ENCODE assay signal across 10 mouse cellular contexts in the genomic region with DNA sequence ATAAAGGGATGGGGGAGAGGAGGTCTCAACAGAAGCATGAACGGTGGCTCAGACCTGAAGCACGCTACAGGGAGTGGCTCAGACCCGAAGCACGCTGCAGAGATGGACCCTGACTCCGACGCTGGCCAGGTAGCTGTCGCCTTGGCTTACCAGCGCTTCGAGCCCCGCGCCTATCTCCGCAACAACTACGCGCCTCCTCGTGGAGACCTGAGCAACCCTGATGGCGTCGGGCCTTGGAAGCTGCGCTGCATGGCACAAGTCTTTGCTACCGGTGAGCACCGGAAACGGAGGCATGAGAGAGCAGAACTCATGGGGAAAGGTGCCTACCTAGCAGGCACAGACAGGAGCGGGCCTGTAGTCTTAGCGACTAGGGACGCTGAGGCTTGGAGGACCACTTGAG. TPM values are rescaled to one million over a fixed set of nuclear protein-coding genes. Genes with fewer than 3 reads are reported as not detected.
DNase-seq lines count a peak whose midpoint lies in the region; ATAC-seq and TF ChIP-seq lines count a peak whose summit lies in the region.
"Had no signal": no experiment of that assay in that cellular context is flagged by ENCODE, and none has a peak within 500 bp of the region (broad histone marks: within the 10 kb centered on the region; RNA-seq: fewer than 3 reads in every experiment).

No protein-coding gene starts in this region.

- TF ChIP-seq EP300 in heart, adult 2 months (IDR thresholded peaks at IDR 0.05; ENCODE audit: insufficient read depth, low read depth, low read length): 0 out of 2 replicates have a peak, but pooled peaks have one; percentile 4

- intact Hi-C loops in heart, adult 2 months (cut with DNase I): no loop called here
- intact Hi-C loops in heart, postnatal 25 days (cut with DNase I): no loop called here

- 0 out of 2 replicates have a peak overlapping the region, but pooled peaks have one; percentile 16 for H3K4me2 ChIP-seq in embryonic facial prominence, embryonic 11.5 days (ENCODE audit: low read depth, low read length)
- H3K4me2 ChIP-seq in limb, embryonic 11.5 days (ENCODE audit: low read depth, severe bottlenecking): peak overlapping the region; percentile 29; the same call in 1 of the 2 replicates

- no peaks in the 10 kb centered on the region for H3K79me2 ChIP-seq in heart, adult 2 months (replicated peaks; ENCODE audit: control insufficient read depth, insufficient read depth, low read length)

- DNase-seq in heart, adult 2 months: no peak
- no peak for DNase-seq in heart, postnatal 25 days (ENCODE audit: low spot score)
- DNase-seq in embryonic facial prominence, embryonic 11.5 days (ENCODE audit: low spot score): peak; percentile 10
- DNase-seq in limb, embryonic 11.5 days (ENCODE audit: low spot score): peak; percentile 32
- DNase-seq in adrenal gland, postnatal 4 days (ENCODE audit: low spot score in 2 of 2): no peak
- no peak for DNase-seq in urinary bladder, postnatal 4 days (ENCODE audit: low spot score in 2 of 2)
- no peak for DNase-seq in layer of hippocampus, adult 11-12 months (ENCODE audit: low spot score)

- H3K27ac ChIP-seq in heart, adult 2 months: no peak overlapping the region
- H3K27ac ChIP-seq in embryonic facial prominence, embryonic 11.5 days (replicated peaks; ENCODE audit: low read depth, low read length): no peak overlapping the region
- H3K27ac ChIP-seq in limb, embryonic 11.5 days (replicated peaks; ENCODE audit: low read depth, low read length): no peak overlapping the region

- H3K4me3 ChIP-seq in heart, adult 2 months: no peak overlapping the region
- peak overlapping the region; percentile 62 for H3K4me3 ChIP-seq in E14TG2a.4 (replicated peaks; ENCODE audit: low read length)
- no peak overlapping the region for H3K4me3 ChIP-seq in embryonic facial prominence, embryonic 11.5 days (ENCODE audit: low read depth, low read length)
- H3K4me3 ChIP-seq in limb, embryonic 11.5 days (ENCODE audit: low read depth, low read length): peak overlapping the region; percentile 12

- no peaks in the 10 kb centered on the region for H3K9me3 ChIP-seq in E14TG2a.4 (ENCODE audit: low read length)
- H3K9me3 ChIP-seq in embryonic facial prominence, embryonic 11.5 days (replicated peaks; ENCODE audit: control insufficient read depth, low read length): no peaks in the 10 kb centered on the region
- no peaks in the 10 kb centered on the region for H3K9me3 ChIP-seq in limb, embryonic 11.5 days (ENCODE audit: control insufficient read depth, low read length)

- TF ChIP-seq POLR2A in heart, adult 2 months (IDR thresholded peaks at IDR 0.05; ENCODE audit: insufficient read depth, low read depth, low read length): peak; percentile 50; the same call in 1 of the 2 replicates

- H3K4me1 ChIP-seq in heart, adult 2 months (ENCODE audit: control insufficient read depth, insufficient read depth, low read length): no peaks in the 10 kb centered on the region
- peaks cover 72% of the 10 kb centered on the region for H3K4me1 ChIP-seq in E14TG2a.4 (replicated peaks; ENCODE audit: low read depth, low read length)
- H3K4me1 ChIP-seq in embryonic facial prominence, embryonic 11.5 days (ENCODE audit: control insufficient read depth, insufficient read depth, low read length): no peaks in the 10 kb centered on the region; the same call in 1 of the 2 replicates
- no peaks in the 10 kb centered on the region for H3K4me1 ChIP-seq in limb, embryonic 11.5 days (ENCODE audit: control insufficient read depth, insufficient read depth, low read length)

- ATAC-seq in embryonic facial prominence, embryonic 11.5 days (replicated peaks; ENCODE audit: insufficient number of reproducible peaks, low FRiP score, low TSS enrichment, low read depth): no peak
- no peak for ATAC-seq in limb, embryonic 11.5 days (ENCODE audit: insufficient number of reproducible peaks, low FRiP score, low TSS enrichment, low read depth)

- WGBS in heart, adult 2 months: 20% methylated on average over 24 of the region's 24 CpGs
- 13% methylated on average over 24 of the region's 24 CpGs for WGBS in embryonic facial prominence, embryonic 11.5 days
- 16% methylated on average over 24 of the region's 24 CpGs for WGBS in limb, embryonic 11.5 days

- no peak for TF ChIP-seq CTCF in heart, adult 2 months (IDR thresholded peaks at IDR 0.05)
- no peak for TF ChIP-seq CTCF in E14TG2a.4 (conservative IDR thresholded peaks at IDR 0.05; ENCODE audit: low read length)

- no peaks in the 10 kb centered on the region; the same call in 1 of the 2 replicates for H3K27me3 ChIP-seq in heart, adult 2 months (ENCODE audit: control insufficient read depth, insufficient read depth, low read length)
- H3K27me3 ChIP-seq in E14TG2a.4 (ENCODE audit: insufficient read depth, low read length): peaks cover 74% of the 10 kb centered on the region
- H3K27me3 ChIP-seq in embryonic facial prominence, embryonic 11.5 days (ENCODE audit: control insufficient read depth, insufficient read depth, low read length): peaks cover 33% of the 10 kb centered on the region
- H3K27me3 ChIP-seq in limb, embryonic 11.5 days (ENCODE audit: control insufficient read depth, insufficient read depth, low read length): peaks cover 49% of the 10 kb centered on the region

- no peaks in the 10 kb centered on the region for H3K36me3 ChIP-seq in heart, adult 2 months (ENCODE audit: control insufficient read depth, insufficient read depth, low read length)
- H3K36me3 ChIP-seq in E14TG2a.4 (ENCODE audit: insufficient read depth, low read length): no peaks in the 10 kb centered on the region
- H3K36me3 ChIP-seq in embryonic facial prominence, embryonic 11.5 days (replicated peaks; ENCODE audit: control insufficient read depth, insufficient read depth, low read depth, low read length): no peaks in the 10 kb centered on the region
- H3K36me3 ChIP-seq in limb, embryonic 11.5 days (ENCODE audit: control insufficient read depth, insufficient read depth, low read length): no peaks in the 10 kb centered on the region

- no peak overlapping the region for H3K9ac ChIP-seq in heart, adult 2 months (ENCODE audit: low read depth, low read length)
- H3K9ac ChIP-seq in embryonic facial prominence, embryonic 11.5 days (replicated peaks; ENCODE audit: low read length): no peak overlapping the region; the same call in 1 of the 2 replicates
- H3K9ac ChIP-seq in limb, embryonic 11.5 days (ENCODE audit: low read length): no peak overlapping the region

RNA-seq across cellular contexts. Expression of a gene that starts 0.3 kb away (rescaled TPM):
- 1 to 10 TPM in 1 of 2 experiments, under 1 TPM in 1; 0.91 to 1.5 TPM for total RNA-seq in heart, adult 2 months (2021)
- polyA plus RNA-seq in heart, adult 2 months (2012; rRNA removed): 1.6 and 2.6 TPM in 2 replicates
- total RNA-seq in heart, postnatal 25 days (2021): 1 to 10 TPM; 1.3 to 1.7 TPM
- polyA plus RNA-seq in embryonic facial prominence, embryonic 11.5 days (2014; fragmentation: Nextera tagmentation; extraction: Ambion mirVana): 0.18 and 0.24 TPM in 2 replicates
- 0.13 and 0.17 TPM in 2 replicates for polyA plus RNA-seq in limb, embryonic 11.5 days (2014; fragmentation: Nextera tagmentation; extraction: Ambion mirVana)
- 100 to 1,000 TPM; 686 to 903 TPM for total RNA-seq in adrenal gland, postnatal 4 days (2021)
- total RNA-seq: monocyte, adult 5-6 weeks had no signal
- polyA plus RNA-seq: small intestine, adult 2 months had no signal

RNA-seq across cellular contexts. Expression of a gene that starts 3.0 kb away (rescaled TPM):
- total RNA-seq in heart, adult 2 months (2021): 1,000 to 10,000 TPM; 1,095 to 3,136 TPM
- 1,250 and 1,827 TPM in 2 replicates for polyA plus RNA-seq in heart, adult 2 months (2012; rRNA removed)
- 1,000 to 10,000 TPM; 1,084 to 2,520 TPM for total RNA-seq in heart, postnatal 25 days (2021)
- polyA plus RNA-seq in embryonic facial prominence, embryonic 11.5 days (2014; fragmentation: Nextera tagmentation; extraction: Ambion mirVana): 0.29 and 0.46 TPM in 2 replicates
- 0.41 and 0.53 TPM in 2 replicates for polyA plus RNA-seq in limb, embryonic 11.5 days (2014; fragmentation: Nextera tagmentation; extraction: Ambion mirVana)
- total RNA-seq in adrenal gland, postnatal 4 days (2021): 10 to 100 TPM in 1 of 2 experiments, 1 to 10 TPM in 1; 8.6 to 16.7 TPM
- total RNA-seq: monocyte, adult 5-6 weeks had no signal

RNA-seq across cellular contexts. Expression of a gene that starts 13.7 kb away (rescaled TPM):
- total RNA-seq in heart, adult 2 months (2021): 1 to 10 TPM; 7.7 to 8.5 TPM
- polyA plus RNA-seq in heart, adult 2 months (2012; rRNA removed): 18.8 and 21.1 TPM in 2 replicates
- 1 to 10 TPM; 8.4 to 9.3 TPM for total RNA-seq in heart, postnatal 25 days (2021)
- 6.0 and 6.5 TPM in 2 replicates for polyA plus RNA-seq in embryonic facial prominence, embryonic 11.5 days (2014; fragmentation: Nextera tagmentation; extraction: Ambion mirVana)
- 6.3 and 9.5 TPM in 2 replicates for polyA plus RNA-seq in limb, embryonic 11.5 days (2014; fragmentation: Nextera tagmentation; extraction: Ambion mirVana)
- 10 to 100 TPM in 1 of 2 experiments, 1 to 10 TPM in 1; 9.7 to 11.0 TPM for total RNA-seq in adrenal gland, postnatal 4 days (2021)

RNA-seq across cellular contexts. Expression of a gene that starts 25.7 kb away (rescaled TPM):
- 1 to 10 TPM; 6.6 to 6.9 TPM for total RNA-seq in heart, adult 2 months (2021)
- polyA plus RNA-seq in heart, adult 2 months (2012; rRNA removed): 8.4 and 9.2 TPM in 2 replicates
- 1 to 10 TPM; 7.7 to 9.2 TPM for total RNA-seq in heart, postnatal 25 days (2021)
- polyA plus RNA-seq in embryonic facial prominence, embryonic 11.5 days (2014; fragmentation: Nextera tagmentation; extraction: Ambion mirVana): 26.5 and 30.8 TPM in 2 replicates
- 29.6 and 30.5 TPM in 2 replicates for polyA plus RNA-seq in limb, embryonic 11.5 days (2014; fragmentation: Nextera tagmentation; extraction: Ambion mirVana)
- 10 to 100 TPM; 10.8 to 19.4 TPM for total RNA-seq in adrenal gland, postnatal 4 days (2021)

RNA-seq across cellular contexts. Expression of a gene that starts 28.4 kb away (rescaled TPM):
- 10 to 100 TPM; 19.0 to 24.3 TPM for total RNA-seq in heart, adult 2 months (2021)
- 58.3 and 62.3 TPM in 2 replicates for polyA plus RNA-seq in heart, adult 2 months (2012; rRNA removed)
- 10 to 100 TPM; 19.7 to 24.9 TPM for total RNA-seq in heart, postnatal 25 days (2021)
- polyA plus RNA-seq in embryonic facial prominence, embryonic 11.5 days (2014; fragmentation: Nextera tagmentation; extraction: Ambion mirVana): 31.1 and 33.8 TPM in 2 replicates
- 37.7 and 38.3 TPM in 2 replicates for polyA plus RNA-seq in limb, embryonic 11.5 days (2014; fragmentation: Nextera tagmentation; extraction: Ambion mirVana)
- total RNA-seq in adrenal gland, postnatal 4 days (2021): 10 to 100 TPM; 30.3 to 30.9 TPM

Comparison
In these comparisons a context has a peak if more than half of its experiments do, and no peak if none do; other contexts are left out.
1. DNase-seq: peak in embryonic facial prominence, embryonic 11.5 days (single experiment) and limb, embryonic 11.5 days (single experiment); none in heart, adult 2 months (0 of 2), heart, postnatal 25 days (single experiment), adrenal gland, postnatal 4 days (0 of 2), urinary bladder, postnatal 4 days (0 of 2) and layer of hippocampus, adult 11-12 months (single experiment).
2. H3K4me3 ChIP-seq: peak in E14TG2a.4 (single experiment) and limb, embryonic 11.5 days (single experiment); none in heart, adult 2 months (single experiment) and embryonic facial prominence, embryonic 11.5 days (single experiment).
3. RNA of a gene that starts 0.3 kb away (total RNA-seq): 686 to 903 TPM in adrenal gland, postnatal 4 days; 1.3 to 1.7 TPM in heart, postnatal 25 days and 0.91 to 1.5 TPM in heart, adult 2 months; every median in the first group is over 100 times any median in the second.
4. RNA of a gene that starts 3.0 kb away (total RNA-seq): 1,095 to 3,136 TPM in heart, adult 2 months and 1,084 to 2,520 TPM in heart, postnatal 25 days; 8.6 to 16.7 TPM in adrenal gland, postnatal 4 days; every median in the first group is over 10 times any median in the second.